Mouse (Mus musculus) gastrocnemius, adult 2 months (tissue): ENCODE data around the gene Plekhg4. TPM values are rescaled to one million over a fixed set of nuclear protein-coding genes. Genes with fewer than 3 reads are reported as not detected.

ENCODE experiments used
- DNase-seq: peaks from one replicate; pipeline ENCODE4 v3.0.0; 2022
- H3K27ac ChIP-seq: fragments of 200-600 bp; 2 replicates; pipeline ENCODE4 v1.8.1; 2022; ENCODE audit warnings: mild to moderate bottlenecking
- H3K4me3 ChIP-seq: fragments of 200-600 bp; 2 replicates; pipeline ENCODE4 v1.8.1; 2022; ENCODE audit warnings: mild to moderate bottlenecking, moderate library complexity
- CTCF ChIP-seq: fragments of 200-600 bp; IDR thresholded peaks from 2 replicates; pipeline ENCODE4 v1.8.1; 2022; ENCODE audit warnings: antibody characterized with exemption, mild to moderate bottlenecking, moderate library complexity
- intact Hi-C: fragments of 180-260 bp; cut with DNase I; formaldehyde crosslinking; loops from one replicate; pipeline ENCODE4 v1.15.1; 2025
- long read RNA-seq, 2 experiments: library from polyadenylated mRNA; stranded (forward); transcript quantifications; one replicate each; pipeline ENCODE4 v2.0.0; 2021
- total RNA-seq, 2 experiments: library from RNA; stranded (reverse); gene quantifications; 2 replicates each; pipeline ENCODE4 v1.2.3; 2021

The Plekhg4 gene
- not detected for total RNA-seq
- long read RNA-seq, experiment 1 = 0 reads
- long read RNA-seq, experiment 2 = 0 reads

- DNase-seq = peak; percentile 16
- Histone ChIP-seq H3K4me3 (no peak within 1 kb of the TSS), H3K27ac (no peak within 1 kb of the TSS)
- intact Hi-C loops = no loop called here
- TF ChIP-seq CTCF = no peak
Observed at GRCm38 (mm10) chr8:105373032-105373431, at the start of gene Plekhg4. Plekhg4 (plus strand) TSS chr8:105373274.

- Histone ChIP-seq H3K27ac (peak overlapping the region; percentile 95), H3K4me3 (peak overlapping the region; percentile 84)
- DNase-seq = no peak
- intact Hi-C loops = loop anchor here (2.0 kb wide), 1 partner anchor 27 kb away; no protein-coding TSS in a partner anchor
- TF ChIP-seq CTCF = no peak
Observed at GRCm38 (mm10) chr8:105325641-105326093, 47.4 kb upstream of the Plekhg4 start.

GRCm38 (mm10) chr8:105326141-105326672 is 46.9 kb upstream of the Plekhg4 start, which contains the start of the genes Lrrc29 and Tmem208:
Lrrc29 (minus strand) TSS chr8:105326278.
Tmem208 (plus strand) TSS chr8:105326354.
- DNase-seq = peak; percentile 97
- peak; percentile 63 for TF ChIP-seq CTCF
- peak within 1 kb of the TSS; percentile 95 for H3K27ac ChIP-seq
- intact Hi-C loops = loop anchor here (2.0 kb wide), 1 partner anchor 27 kb away; no protein-coding TSS in a partner anchor
- H3K4me3 ChIP-seq = peak within 1 kb of the TSS; percentile 84

GRCm38 (mm10) chr8:105326968-105327367 is 46.1 kb upstream of the Plekhg4 start:
- no peak for DNase-seq
- intact Hi-C loops = loop anchor here (2.0 kb wide), 1 partner anchor 28 kb away; no protein-coding TSS in a partner anchor
- Histone ChIP-seq H3K4me3 (peak overlapping the region; percentile 84), H3K27ac (peak overlapping the region; percentile 95)
- TF ChIP-seq CTCF = no peak

GRCm38 (mm10) chr8:105330325-105330724 is 42.7 kb upstream of the Plekhg4 start:
- no peak for TF ChIP-seq CTCF
- Histone ChIP-seq H3K4me3 (no peak overlapping the region), H3K27ac (no peak overlapping the region)
- intact Hi-C loops = no loop called here
- peak; percentile 15 for DNase-seq

- peak; percentile 28 for DNase-seq
Observed at GRCm38 (mm10) chr8:105331469-105331868, 41.6 kb upstream of the Plekhg4 start.

GRCm38 (mm10) chr8:105331931-105332330 is 41.1 kb upstream of the Plekhg4 start:
- no peak overlapping the region for H3K27ac ChIP-seq
- intact Hi-C loops = no loop called here
- no peak overlapping the region for H3K4me3 ChIP-seq
- TF ChIP-seq CTCF = no peak
- DNase-seq = peak; percentile 15

More at GRCm38 (mm10) chr8:105331469-105331868, 41.6 kb upstream of the Plekhg4 start:
- no peak for TF ChIP-seq CTCF
- intact Hi-C loops = no loop called here
- H3K27ac ChIP-seq = no peak overlapping the region
- H3K4me3 ChIP-seq = no peak overlapping the region

- H3K4me3 ChIP-seq = no peak overlapping the region
- H3K27ac ChIP-seq = no peak overlapping the region
- no peak for DNase-seq
- intact Hi-C loops = no loop called here
- no peak for TF ChIP-seq CTCF
Observed at GRCm38 (mm10) chr8:105332523-105332922, 40.6 kb upstream of the Plekhg4 start.

- no peak for TF ChIP-seq CTCF
- intact Hi-C loops = no loop called here
- H3K27ac ChIP-seq = no peak overlapping the region
- no peak overlapping the region for H3K4me3 ChIP-seq
- DNase-seq = peak; percentile 32
Observed at GRCm38 (mm10) chr8:105336373-105337130, 36.5 kb upstream of the Plekhg4 start.

GRCm38 (mm10) chr8:105338992-105339391 is 34.1 kb upstream of the Plekhg4 start:
- peak; percentile 9 for DNase-seq
- H3K27ac ChIP-seq = peak overlapping the region; percentile 83
- no peak overlapping the region for H3K4me3 ChIP-seq
- no peak for TF ChIP-seq CTCF
- intact Hi-C loops = no loop called here

- TF ChIP-seq CTCF = no peak
- no peak overlapping the region; the same call in 1 of the 2 replicates for H3K4me3 ChIP-seq
- intact Hi-C loops = no loop called here
- peak overlapping the region; percentile 83 for H3K27ac ChIP-seq
- DNase-seq = peak; percentile 65
Observed at GRCm38 (mm10) chr8:105339886-105340635, 33.0 kb upstream of the Plekhg4 start.

GRCm38 (mm10) chr8:105341399-105341798 is 31.7 kb upstream of the Plekhg4 start:
- peak; percentile 21 for DNase-seq
- no peak for TF ChIP-seq CTCF
- peak overlapping the region; percentile 83 for H3K27ac ChIP-seq
- no peak overlapping the region; the same call in 1 of the 2 replicates for H3K4me3 ChIP-seq
- intact Hi-C loops = no loop called here
